Mouse (Mus musculus): ENCODE results near the gene Fam3c. TPM values are rescaled to one million over a fixed set of nuclear protein-coding genes. Genes with fewer than 3 reads are reported as not detected.

Fam3c gene
- polyA plus RNA-seq, 1 experiment from 2014 or later, result 59.1 TPM

DNA sequence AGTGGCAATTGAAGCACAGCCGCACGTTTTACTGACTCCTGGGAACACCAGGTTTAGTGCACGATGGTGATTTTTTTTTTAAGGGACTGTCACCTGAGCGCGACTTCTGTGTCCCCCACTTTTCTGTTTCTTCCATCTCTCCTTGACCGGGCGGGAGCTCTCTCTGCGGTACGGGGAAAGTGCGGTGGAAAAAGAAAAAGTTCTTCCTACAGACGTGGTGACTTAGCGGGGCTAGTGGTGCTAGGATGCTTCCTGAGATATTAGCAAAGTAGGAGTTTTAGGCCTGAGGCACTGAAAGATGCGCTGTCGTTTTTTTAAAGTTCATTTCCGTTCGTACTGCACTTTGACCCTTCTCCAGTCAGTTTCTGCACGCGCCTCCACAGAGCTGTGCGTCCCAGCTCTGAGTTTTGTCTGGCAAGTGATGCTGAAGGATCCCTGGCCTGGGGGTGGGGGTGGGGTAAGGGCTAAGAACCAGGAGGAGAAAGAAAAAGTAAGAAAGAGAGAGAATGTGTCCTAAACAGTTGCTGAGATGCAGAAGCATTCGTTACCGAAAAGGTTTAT is 66.5 kb downstream of the Fam3c start:
- Histone ChIP-seq H3K36me3 (no peaks in the 10 kb centered on the region), H3K27me3 (peaks cover 33% of the 10 kb centered on the region), H3K4me2 (replicated peaks) (peak overlapping the region; percentile 80), H3K4me1 (peaks cover 23% of the 10 kb centered on the region), H3K9ac (no peak overlapping the region), H3K27ac (replicated peaks) (no peak overlapping the region), H3K4me3 (replicated peaks) (peak overlapping the region; percentile 47), H3K9me3 (replicated peaks) (no peaks in the 10 kb centered on the region)
- no peak for ATAC-seq (ENCODE audit: insufficient number of reproducible peaks, low FRiP score, low TSS enrichment, low read depth)
- 4% methylated on average over 21 of the region's 21 CpGs for WGBS

DNA sequence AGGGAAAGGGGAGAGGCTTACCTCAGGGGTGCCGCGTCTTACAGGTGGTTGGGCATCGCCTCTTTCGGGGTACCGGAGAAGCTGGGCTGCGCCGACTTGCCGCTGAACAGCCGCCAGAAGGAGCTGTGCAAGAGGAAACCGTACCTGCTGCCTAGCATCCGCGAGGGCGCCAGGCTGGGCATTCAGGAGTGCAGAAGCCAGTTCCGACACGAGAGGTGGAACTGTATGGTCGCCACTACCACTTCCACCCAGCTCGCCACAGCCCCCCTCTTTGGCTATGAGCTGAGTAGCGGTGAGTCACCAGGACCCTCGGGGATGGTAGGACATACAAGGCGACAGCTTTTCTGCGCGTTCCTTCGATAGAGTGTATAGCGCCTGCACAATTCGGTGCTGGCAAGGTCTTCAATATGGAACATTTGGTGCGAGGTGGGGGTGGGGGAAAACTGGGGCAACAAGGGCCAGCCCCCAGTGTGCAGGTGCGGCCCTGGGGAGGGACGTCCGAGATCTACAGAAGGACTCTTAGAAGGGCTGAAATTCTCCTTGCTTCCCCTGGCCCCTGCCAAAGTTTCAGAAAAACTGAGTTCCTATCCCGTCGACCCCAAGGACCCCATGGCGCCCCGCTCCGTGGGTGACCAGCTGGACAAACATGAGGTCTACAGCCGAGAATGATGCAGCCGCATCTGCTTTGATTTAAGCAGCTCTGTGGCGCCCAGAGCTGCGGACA is 67.1 kb downstream of the Fam3c start:
- no peak overlapping the region for H3K9ac ChIP-seq
- under 1% methylated on average over 38 of the region's 38 CpGs for WGBS
- H3K4me2 ChIP-seq (replicated peaks), result peak overlapping the region; percentile 80
- H3K27me3 ChIP-seq, result peaks cover 33% of the 10 kb centered on the region
- peak overlapping the region; percentile 47 for H3K4me3 ChIP-seq (replicated peaks)
- no peaks in the 10 kb centered on the region for H3K36me3 ChIP-seq
- H3K4me1 ChIP-seq, result peaks cover 23% of the 10 kb centered on the region
- no peaks in the 10 kb centered on the region for H3K9me3 ChIP-seq (replicated peaks)
- peak; percentile 59 for ATAC-seq (ENCODE audit: insufficient number of reproducible peaks, low FRiP score, low TSS enrichment, low read depth)
- no peak overlapping the region for H3K27ac ChIP-seq (replicated peaks)

DNA sequence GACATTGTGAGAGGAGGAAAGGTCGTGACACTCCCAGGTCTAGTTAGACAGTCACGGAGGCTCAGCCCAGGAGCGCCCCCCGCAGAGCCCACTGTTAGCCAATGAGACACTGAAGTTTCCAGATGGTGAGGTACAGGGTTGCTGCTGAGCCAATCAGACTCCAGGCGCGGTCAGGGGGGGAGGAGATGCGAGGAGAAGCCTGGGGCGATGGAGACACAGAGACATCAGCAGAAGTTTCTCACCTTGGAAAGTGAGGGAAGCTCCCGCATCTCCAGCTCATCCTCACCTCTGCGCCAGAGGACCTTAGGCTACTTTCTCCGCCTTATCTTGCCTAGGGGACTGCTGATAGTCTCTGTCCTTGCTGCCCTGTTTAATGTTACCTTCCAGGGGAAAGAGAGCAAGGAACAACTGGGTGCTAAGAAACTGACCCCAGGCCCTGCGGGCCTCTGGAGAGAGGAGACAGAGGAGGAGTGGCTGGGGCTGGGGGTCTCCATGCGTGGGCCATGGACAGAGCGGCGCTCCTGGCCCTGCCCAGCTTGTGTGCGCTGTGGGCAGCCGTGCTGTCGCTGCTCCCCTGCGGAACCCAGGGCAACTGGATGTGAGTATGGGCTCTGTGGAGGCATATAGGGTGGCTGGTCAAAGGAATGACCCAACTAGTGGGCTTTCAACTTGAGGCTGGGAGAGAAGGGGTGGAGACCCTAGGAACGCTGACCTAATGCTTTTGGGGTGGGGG is 67.9 kb downstream of the Fam3c start, which contains the start of gene Wnt16:
Gene Wnt16 (plus strand): TSS at position 224 of the 733 bp plus-strand sequence.
- Histone ChIP-seq H3K9ac (no peak within 1 kb of the TSS), H3K27ac (replicated peaks) (no peak within 1 kb of the TSS), H3K4me2 (replicated peaks) (peak within 1 kb of the TSS; percentile 80), H3K9me3 (replicated peaks) (no peaks in the 10 kb centered on the region), H3K27me3 (peaks cover 33% of the 10 kb centered on the region), H3K4me3 (replicated peaks) (peak within 1 kb of the TSS; percentile 47), H3K36me3 (no peaks in the 10 kb centered on the region), H3K4me1 (peaks cover 23% of the 10 kb centered on the region)
- peak; percentile 81 for ATAC-seq (ENCODE audit: insufficient number of reproducible peaks, low FRiP score, low TSS enrichment, low read depth)
- under 1% methylated on average over 20 of the region's 20 CpGs for WGBS

DNA sequence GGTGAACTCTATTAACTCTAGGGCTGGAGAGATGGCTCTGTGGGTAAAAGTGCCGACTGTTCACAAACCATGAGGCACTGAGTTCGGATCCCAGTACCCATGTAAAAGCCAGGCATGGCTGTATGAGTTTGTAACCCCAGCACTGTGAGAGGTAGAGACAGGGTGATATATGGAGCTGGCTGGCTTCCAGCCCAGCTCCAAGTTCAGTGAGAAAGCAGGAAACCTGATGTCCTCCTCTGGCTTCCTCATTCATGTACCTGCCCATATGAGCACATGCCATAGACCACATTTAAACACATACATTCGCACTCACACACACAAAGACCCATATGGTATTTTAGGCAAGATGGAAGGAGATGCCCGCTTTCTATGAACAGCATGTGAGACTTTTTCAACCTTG is 73.6 kb downstream of the Fam3c start:
- peaks cover 19% of the 10 kb centered on the region for H3K4me1 ChIP-seq
- no peaks in the 10 kb centered on the region for H3K36me3 ChIP-seq
- no peak overlapping the region for H3K4me2 ChIP-seq (replicated peaks)
- no peak overlapping the region for H3K4me3 ChIP-seq (replicated peaks)
- no peak overlapping the region for H3K9ac ChIP-seq
- H3K27ac ChIP-seq (replicated peaks), result no peak overlapping the region
- peaks cover 9% of the 10 kb centered on the region for H3K27me3 ChIP-seq
- WGBS, result 86% methylated on average over 4 of the region's 4 CpGs
- no peaks in the 10 kb centered on the region for H3K9me3 ChIP-seq (replicated peaks)
- ATAC-seq (ENCODE audit: insufficient number of reproducible peaks, low FRiP score, low TSS enrichment, low read depth), result no peak

DNA sequence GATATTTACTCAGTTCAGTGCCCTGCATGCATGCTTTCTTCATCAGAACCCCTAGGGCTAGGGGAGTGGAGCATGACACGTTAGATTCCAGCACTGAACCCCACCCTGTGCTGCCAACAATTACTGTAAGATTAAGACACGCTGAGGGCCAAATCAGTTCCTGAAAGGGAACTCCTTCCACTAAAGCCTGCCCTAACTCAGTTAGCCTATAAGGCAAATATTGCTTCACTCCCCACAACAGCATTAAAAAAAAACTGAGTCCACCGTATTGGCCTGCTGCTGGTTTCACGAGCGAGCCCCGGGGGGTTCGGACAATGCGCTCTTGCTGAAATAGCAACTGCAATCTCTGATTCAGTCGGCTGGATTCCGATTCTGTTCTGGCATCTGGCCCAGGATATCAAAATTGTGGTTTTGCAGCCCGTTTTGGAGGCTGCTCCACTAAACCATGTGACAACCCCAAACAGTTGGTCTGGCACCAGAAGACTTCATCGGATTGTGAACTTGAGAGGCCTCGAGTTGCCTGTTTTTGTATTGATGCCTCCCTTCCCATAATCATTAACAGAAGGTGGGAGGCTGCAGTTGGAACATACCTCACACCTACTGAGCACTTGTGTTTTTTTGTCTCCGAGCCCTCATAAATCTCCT is 75.7 kb downstream of the Fam3c start:
- Histone ChIP-seq H3K4me1 (peaks cover 19% of the 10 kb centered on the region), H3K27me3 (no peaks in the 10 kb centered on the region), H3K4me3 (replicated peaks) (0 out of 2 replicates have a peak overlapping the region, but pooled peaks have one; percentile 8), H3K27ac (replicated peaks) (0 out of 2 replicates have a peak overlapping the region, but pooled peaks have one; percentile 52), H3K9ac (no peak overlapping the region), H3K36me3 (no peaks in the 10 kb centered on the region), H3K4me2 (replicated peaks) (peak overlapping the region; percentile 33), H3K9me3 (replicated peaks) (no peaks in the 10 kb centered on the region)
- ATAC-seq (ENCODE audit: insufficient number of reproducible peaks, low FRiP score, low TSS enrichment, low read depth), result peak; percentile 57
- 17% methylated on average over 14 of the region's 14 CpGs for WGBS

DNA sequence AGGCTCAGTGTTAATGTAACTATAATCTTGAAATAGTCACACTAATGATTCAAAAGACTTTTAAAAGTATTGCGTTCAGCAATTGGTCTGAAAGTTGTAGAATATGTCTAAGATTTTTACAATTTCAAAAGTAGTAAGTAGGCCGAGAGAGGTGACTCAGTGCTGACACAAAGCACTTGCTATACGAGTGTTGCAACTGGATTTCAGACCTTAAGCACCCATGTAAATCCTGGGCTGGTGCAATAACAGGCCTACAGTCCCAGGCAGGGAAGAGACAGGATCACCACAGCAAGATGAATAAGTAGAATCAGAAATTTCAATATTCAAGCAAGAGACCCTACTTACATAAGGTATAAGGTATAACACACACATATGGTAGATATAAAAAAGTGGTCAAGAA is 78.1 kb downstream of the Fam3c start:
- H3K9me3 ChIP-seq (replicated peaks), result no peaks in the 10 kb centered on the region
- 85% methylated on average over 3 of the region's 3 CpGs for WGBS
- H3K36me3 ChIP-seq, result no peaks in the 10 kb centered on the region
- no peak for ATAC-seq (ENCODE audit: insufficient number of reproducible peaks, low FRiP score, low TSS enrichment, low read depth)
- H3K4me1 ChIP-seq, result peaks cover 17% of the 10 kb centered on the region
- no peak overlapping the region for H3K4me2 ChIP-seq (replicated peaks)
- H3K4me3 ChIP-seq (replicated peaks), result no peak overlapping the region
- no peak overlapping the region for H3K27ac ChIP-seq (replicated peaks)
- H3K27me3 ChIP-seq, result no peaks in the 10 kb centered on the region
- H3K9ac ChIP-seq, result no peak overlapping the region

DNA sequence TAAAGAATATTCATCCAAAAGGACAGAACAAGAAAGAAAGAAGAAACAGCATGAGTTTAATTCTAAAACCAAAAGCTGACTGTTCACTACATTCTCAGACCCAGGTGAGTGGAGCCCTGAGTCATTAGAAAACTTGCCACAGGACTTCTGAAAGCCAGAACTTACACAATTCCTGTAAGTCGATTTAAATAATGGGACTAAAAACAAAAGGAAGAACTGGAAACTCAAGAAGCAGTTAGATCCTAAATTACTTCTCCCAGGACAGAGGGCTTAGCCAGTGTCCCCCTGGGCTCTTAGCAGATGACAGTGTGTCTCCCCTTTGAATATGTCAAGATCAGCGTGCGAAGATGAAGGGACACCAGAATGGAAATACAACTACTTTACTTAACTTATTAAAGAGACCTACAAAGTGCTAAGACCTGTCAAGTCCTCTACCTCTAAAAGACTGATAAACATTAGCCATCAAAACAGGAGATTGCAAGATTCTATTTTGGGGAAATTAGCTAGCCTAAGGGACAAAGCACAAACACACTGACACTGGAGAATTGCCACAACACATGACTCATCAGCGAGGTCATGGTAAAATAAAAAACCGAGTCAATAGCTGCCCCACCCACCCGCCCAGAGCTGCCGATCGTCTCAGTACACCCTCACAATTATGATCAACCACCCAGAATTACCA is 86.1 kb downstream of the Fam3c start:
- no peaks in the 10 kb centered on the region for H3K36me3 ChIP-seq
- no peaks in the 10 kb centered on the region for H3K4me1 ChIP-seq
- WGBS, result 56% methylated on average over 8 of the region's 8 CpGs
- no peak for ATAC-seq (ENCODE audit: insufficient number of reproducible peaks, low FRiP score, low TSS enrichment, low read depth)
- H3K27me3 ChIP-seq, result no peaks in the 10 kb centered on the region
- H3K27ac ChIP-seq (replicated peaks), result no peak overlapping the region
- H3K4me3 ChIP-seq (replicated peaks), result no peak overlapping the region
- no peak overlapping the region for H3K9ac ChIP-seq
- H3K4me2 ChIP-seq (replicated peaks), result no peak overlapping the region
- no peaks in the 10 kb centered on the region for H3K9me3 ChIP-seq (replicated peaks)

DNA sequence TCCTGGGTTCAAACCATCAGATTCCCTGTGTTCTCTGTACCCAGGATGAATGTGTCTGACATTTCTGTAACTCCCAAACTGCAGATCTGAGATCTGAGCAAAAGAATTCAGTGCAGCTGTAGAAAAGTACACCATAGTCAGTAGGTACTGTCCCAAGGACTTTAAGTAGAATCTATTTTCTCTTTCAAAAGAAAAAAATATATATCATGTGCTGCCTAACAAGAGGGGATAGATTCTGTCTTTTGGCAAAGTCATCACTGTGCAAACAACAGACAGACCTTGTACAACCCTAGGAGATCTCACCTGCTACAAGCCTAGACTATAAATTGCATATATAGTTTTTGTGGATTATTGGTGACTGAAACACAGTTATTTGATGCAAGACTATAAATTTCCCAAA is 87.4 kb downstream of the Fam3c start:
- ATAC-seq (ENCODE audit: insufficient number of reproducible peaks, low FRiP score, low TSS enrichment, low read depth), result no peak
- Histone ChIP-seq H3K4me2 (replicated peaks) (no peak overlapping the region), H3K36me3 (no peaks in the 10 kb centered on the region), H3K9ac (no peak overlapping the region), H3K27me3 (no peaks in the 10 kb centered on the region), H3K9me3 (replicated peaks) (no peaks in the 10 kb centered on the region), H3K27ac (replicated peaks) (no peak overlapping the region), H3K4me3 (replicated peaks) (no peak overlapping the region), H3K4me1 (no peaks in the 10 kb centered on the region)

DNA sequence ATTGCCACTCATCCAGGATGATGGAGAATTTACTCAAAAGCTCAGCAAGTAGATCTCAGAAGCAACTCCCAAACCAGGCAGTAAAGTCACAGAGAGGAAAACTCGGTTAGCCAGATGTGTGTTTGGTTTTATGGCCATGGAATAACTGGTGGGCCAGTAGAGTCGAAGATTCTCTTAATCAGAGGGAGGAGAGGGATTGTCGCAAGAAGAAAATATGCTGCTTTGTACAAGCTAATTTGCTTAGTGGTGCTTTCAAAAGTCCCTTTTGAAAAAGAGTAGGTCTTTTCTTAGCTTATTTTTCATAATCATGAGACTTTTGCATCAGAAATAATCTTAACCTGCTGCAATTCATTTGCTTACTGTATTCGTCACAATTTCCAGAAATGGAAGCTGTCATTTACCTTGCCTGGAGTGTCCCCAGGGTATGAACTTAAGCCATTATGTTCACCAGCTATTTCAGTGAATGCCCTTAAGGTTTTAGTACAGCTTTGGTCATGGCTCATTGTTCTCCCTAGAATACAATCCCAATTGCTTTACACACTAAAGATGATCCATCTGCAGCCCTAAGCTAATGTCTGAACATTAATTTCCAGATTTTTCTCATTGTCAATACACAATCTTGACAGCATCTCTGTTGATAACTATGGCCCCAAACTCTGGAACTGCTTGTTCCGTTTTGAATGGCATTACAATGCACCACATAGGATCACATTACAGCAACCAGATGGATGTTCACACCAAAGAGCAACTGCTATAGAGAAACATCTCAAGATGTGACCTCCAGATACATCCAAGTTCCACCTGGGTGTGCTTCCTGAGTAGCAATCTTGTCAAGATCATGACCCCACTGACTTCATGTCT is 88.0 kb downstream of the Fam3c start:
- H3K4me3 ChIP-seq (replicated peaks), result no peak overlapping the region
- H3K9me3 ChIP-seq (replicated peaks), result no peaks in the 10 kb centered on the region
- H3K4me1 ChIP-seq, result no peaks in the 10 kb centered on the region
- no peak overlapping the region for H3K27ac ChIP-seq (replicated peaks)
- no peak for ATAC-seq (ENCODE audit: insufficient number of reproducible peaks, low FRiP score, low TSS enrichment, low read depth)
- H3K36me3 ChIP-seq, result no peaks in the 10 kb centered on the region
- 67% methylated on average over 5 of the region's 5 CpGs for WGBS
- H3K9ac ChIP-seq, result no peak overlapping the region
- H3K4me2 ChIP-seq (replicated peaks), result no peak overlapping the region
- H3K27me3 ChIP-seq, result no peaks in the 10 kb centered on the region

DNA sequence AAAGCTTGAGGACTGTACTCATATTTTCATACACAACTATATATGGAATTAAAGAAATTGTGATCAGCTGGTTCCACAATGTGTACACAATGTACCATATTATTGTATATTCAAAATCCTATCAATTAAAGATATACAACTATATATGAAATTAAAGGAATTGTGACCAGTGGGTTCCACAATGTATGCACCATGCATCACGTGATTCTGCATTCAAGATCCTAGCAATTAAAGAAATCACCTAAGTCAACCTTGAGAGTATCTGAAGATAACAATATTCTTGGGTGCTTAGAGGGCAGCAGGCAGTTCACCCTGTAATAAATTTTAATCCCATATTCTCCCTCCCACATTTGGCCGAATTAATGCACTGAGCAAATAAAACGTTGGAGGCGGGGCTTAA is 90.0 kb downstream of the Fam3c start:
- H3K9me3 ChIP-seq (replicated peaks), result no peaks in the 10 kb centered on the region
- H3K4me3 ChIP-seq (replicated peaks), result no peak overlapping the region
- H3K9ac ChIP-seq, result no peak overlapping the region
- H3K27me3 ChIP-seq, result no peaks in the 10 kb centered on the region
- no peak for ATAC-seq (ENCODE audit: insufficient number of reproducible peaks, low FRiP score, low TSS enrichment, low read depth)
- no peak overlapping the region for H3K27ac ChIP-seq (replicated peaks)
- no peaks in the 10 kb centered on the region for H3K36me3 ChIP-seq
- WGBS, result 80% methylated on average over 4 of the region's 4 CpGs
- no peaks in the 10 kb centered on the region for H3K4me1 ChIP-seq
- H3K4me2 ChIP-seq (replicated peaks), result no peak overlapping the region

Measured in embryonic facial prominence, embryonic 15.5 days (tissue).